In genomic region chr2:103968919-103969436, GRCm38 (mm10) we compare ENCODE assay signal across 8 mouse cellular contexts. TPM values are rescaled to one million over a fixed set of nuclear protein-coding genes. Genes with fewer than 3 reads are reported as not detected.
DNase-seq lines count a peak whose midpoint lies in the region; ATAC-seq and TF ChIP-seq lines count a peak whose summit lies in the region.

No protein-coding gene starts in this region.

- TF ChIP-seq CTCF in kidney, postnatal 0 days (IDR thresholded peaks at IDR 0.05; ENCODE audit: low read depth) = no peak; the same call in 1 of the 2 replicates
- TF ChIP-seq CTCF in hindbrain, postnatal 0 days (IDR thresholded peaks at IDR 0.05; ENCODE audit: low read depth) = no peak

- intact Hi-C loops in left cerebral cortex, postnatal 25 days (cut with DNase I) = no loop called here

- H3K27ac ChIP-seq in kidney, postnatal 0 days = peak overlapping the region; percentile 71; the same call in 1 of the 2 replicates
- no peak overlapping the region for H3K27ac ChIP-seq in embryonic facial prominence, embryonic 12.5 days
- H3K27ac ChIP-seq in hindbrain, postnatal 0 days = peak overlapping the region; percentile 68
- peak overlapping the region; percentile 85 for H3K27ac ChIP-seq in midbrain, embryonic 16.5 days (ENCODE audit: low read length)

- no peaks in the 10 kb centered on the region for H3K9me3 ChIP-seq in kidney, postnatal 0 days (replicated peaks; ENCODE audit: low read length)
- H3K9me3 ChIP-seq in embryonic facial prominence, embryonic 12.5 days = no peaks in the 10 kb centered on the region
- no peaks in the 10 kb centered on the region for H3K9me3 ChIP-seq in hindbrain, postnatal 0 days (ENCODE audit: low read length)
- no peaks in the 10 kb centered on the region for H3K9me3 ChIP-seq in midbrain, embryonic 16.5 days (replicated peaks; ENCODE audit: control insufficient read depth, low read length, poor library complexity, severe bottlenecking)

- H3K9ac ChIP-seq in kidney, postnatal 0 days (ENCODE audit: low read depth, low read length) = peak overlapping the region; percentile 68; the same call in 1 of the 2 replicates
- H3K9ac ChIP-seq in embryonic facial prominence, embryonic 12.5 days = peak overlapping the region; percentile 63; the same call in 1 of the 2 replicates
- H3K9ac ChIP-seq in hindbrain, postnatal 0 days (replicated peaks; ENCODE audit: low read length) = peak overlapping the region; percentile 69
- peak overlapping the region; percentile 90 for H3K9ac ChIP-seq in midbrain, embryonic 16.5 days (ENCODE audit: low read depth, low read length)

- H3K27me3 ChIP-seq in kidney, postnatal 0 days (ENCODE audit: insufficient read depth, low read length) = no peaks in the 10 kb centered on the region; the same call in 1 of the 2 replicates
- peaks cover 47% of the 10 kb centered on the region for H3K27me3 ChIP-seq in embryonic facial prominence, embryonic 12.5 days
- H3K27me3 ChIP-seq in hindbrain, postnatal 0 days (ENCODE audit: insufficient read depth, low read length) = no peaks in the 10 kb centered on the region
- no peaks in the 10 kb centered on the region for H3K27me3 ChIP-seq in midbrain, embryonic 16.5 days (ENCODE audit: control insufficient read depth, insufficient read depth, low read depth, low read length)

- H3K4me2 ChIP-seq in kidney, postnatal 0 days (ENCODE audit: low read length) = peak overlapping the region; percentile 67
- peak overlapping the region; percentile 98 for H3K4me2 ChIP-seq in embryonic facial prominence, embryonic 12.5 days (replicated peaks)
- peak overlapping the region; percentile 89 for H3K4me2 ChIP-seq in hindbrain, postnatal 0 days (ENCODE audit: low read depth, low read length)
- H3K4me2 ChIP-seq in midbrain, embryonic 16.5 days (ENCODE audit: low read length) = peak overlapping the region; percentile 98

- no peak for ATAC-seq in kidney, postnatal 0 days (replicated peaks; ENCODE audit: low FRiP score, low read depth)
- no peak for ATAC-seq in embryonic facial prominence, embryonic 12.5 days (ENCODE audit: insufficient number of reproducible peaks, insufficient read depth, low FRiP score, low TSS enrichment)
- ATAC-seq in hindbrain, postnatal 0 days = no peak
- ATAC-seq in midbrain, embryonic 16.5 days = no peak
- no peak for ATAC-seq in granulocyte monocyte progenitor cell, adult 5-6 weeks (replicated peaks; ENCODE audit: poor library complexity, severe bottlenecking)

- H3K4me1 ChIP-seq in kidney, postnatal 0 days (replicated peaks; ENCODE audit: insufficient read depth, low read length) = peaks cover 4% of the 10 kb centered on the region; the same call in 1 of the 2 replicates
- H3K4me1 ChIP-seq in embryonic facial prominence, embryonic 12.5 days = peaks cover 13% of the 10 kb centered on the region
- H3K4me1 ChIP-seq in hindbrain, postnatal 0 days (ENCODE audit: insufficient read depth, low read length) = no peaks in the 10 kb centered on the region
- H3K4me1 ChIP-seq in midbrain, embryonic 16.5 days (ENCODE audit: control insufficient read depth, insufficient read depth, low read length) = peaks cover 16% of the 10 kb centered on the region

- DNase-seq in kidney, postnatal 0 days (ENCODE audit: low spot score) = no peak
- DNase-seq in kidney, adult 8-10 months = no peak
- DNase-seq in hindbrain, postnatal 0 days (ENCODE audit: low spot score) = no peak
- DNase-seq in cerebellum, adult 18-20 months = no peak
- no peak for DNase-seq in left cerebral cortex, postnatal 25 days (ENCODE audit: low spot score in 2 of 2)

- no peaks in the 10 kb centered on the region for H3K36me3 ChIP-seq in kidney, postnatal 0 days (ENCODE audit: insufficient read depth, low read length)
- H3K36me3 ChIP-seq in embryonic facial prominence, embryonic 12.5 days = no peaks in the 10 kb centered on the region
- peaks cover 4% of the 10 kb centered on the region; the same call in 1 of the 2 replicates for H3K36me3 ChIP-seq in hindbrain, postnatal 0 days (ENCODE audit: insufficient read depth, low read length)
- H3K36me3 ChIP-seq in midbrain, embryonic 16.5 days (ENCODE audit: control insufficient read depth, insufficient read depth, low read length) = no peaks in the 10 kb centered on the region

- WGBS in kidney, postnatal 0 days = 24% methylated on average over 10 of the region's 10 CpGs
- WGBS in embryonic facial prominence, embryonic 12.5 days = 21% methylated on average over 10 of the region's 10 CpGs
- 18% methylated on average over 10 of the region's 10 CpGs for WGBS in hindbrain, postnatal 0 days
- 18% methylated on average over 10 of the region's 10 CpGs for WGBS in midbrain, embryonic 16.5 days

- peak overlapping the region; percentile 67 for H3K4me3 ChIP-seq in kidney, postnatal 0 days (replicated peaks; ENCODE audit: low read depth, low read length)
- H3K4me3 ChIP-seq in embryonic facial prominence, embryonic 12.5 days = peak overlapping the region; percentile 67
- H3K4me3 ChIP-seq in hindbrain, postnatal 0 days (ENCODE audit: low read length) = peak overlapping the region; percentile 54
- peak overlapping the region; percentile 93 for H3K4me3 ChIP-seq in midbrain, embryonic 16.5 days (ENCODE audit: low read depth, low read length)

RNA-seq across cellular contexts. Expression of gene Lmo2, which starts 11.2 kb away (rescaled TPM):
- polyA plus RNA-seq in kidney, postnatal 0 days (2015; fragmentation: Nextera tagmentation; extraction: Ambion mirVana) = 34.1 and 43.7 TPM in 2 replicates
- polyA plus RNA-seq in embryonic facial prominence, embryonic 12.5 days (2016; fragmentation: Nextera tagmentation; extraction: Ambion mirVana) = 17.8 and 19.6 TPM in 2 replicates
- total RNA-seq in hindbrain, postnatal 0 days (2014; rRNA removed) = 25.7 and 28.0 TPM in 2 replicates
- polyA plus RNA-seq in hindbrain, postnatal 0 days (2015; fragmentation: Nextera tagmentation; extraction: Ambion mirVana) = 31.2 TPM in 2 replicates
- 25.5 and 29.0 TPM in 2 replicates for polyA plus RNA-seq in midbrain, embryonic 16.5 days (2015; fragmentation: Nextera tagmentation; extraction: Ambion mirVana)
- 334 and 343 TPM in 2 replicates for total RNA-seq in granulocyte monocyte progenitor cell, adult 5-6 weeks (2014; fragmentation: Nextera tagmentation)
- 231 and 233 TPM in 2 replicates for total RNA-seq in granulocyte monocyte progenitor cell, adult 5-6 weeks (2017)
- 10 to 100 TPM; 16.7 to 22.7 TPM for total RNA-seq in left cerebral cortex, postnatal 25 days (2021)

RNA-seq across cellular contexts. Expression of gene Fbxo3, which starts 58.5 kb away (rescaled TPM):
- 49.0 and 51.5 TPM in 2 replicates for polyA plus RNA-seq in kidney, postnatal 0 days (2015; fragmentation: Nextera tagmentation; extraction: Ambion mirVana)
- 52.2 and 56.2 TPM in 2 replicates for polyA plus RNA-seq in embryonic facial prominence, embryonic 12.5 days (2016; fragmentation: Nextera tagmentation; extraction: Ambion mirVana)
- total RNA-seq in hindbrain, postnatal 0 days (2014; rRNA removed) = 59.5 and 70.6 TPM in 2 replicates
- polyA plus RNA-seq in hindbrain, postnatal 0 days (2015; fragmentation: Nextera tagmentation; extraction: Ambion mirVana) = 65.1 and 67.0 TPM in 2 replicates
- polyA plus RNA-seq in midbrain, embryonic 16.5 days (2015; fragmentation: Nextera tagmentation; extraction: Ambion mirVana) = 84.0 and 86.3 TPM in 2 replicates
- total RNA-seq in granulocyte monocyte progenitor cell, adult 5-6 weeks (2014; fragmentation: Nextera tagmentation) = 45.1 and 45.5 TPM in 2 replicates
- total RNA-seq in granulocyte monocyte progenitor cell, adult 5-6 weeks (2017) = 57.4 and 64.1 TPM in 2 replicates
- 10 to 100 TPM; 59.9 to 60.0 TPM for total RNA-seq in left cerebral cortex, postnatal 25 days (2021)

RNA-seq across cellular contexts. Expression of gene 4931422A03Rik, which starts 59.2 kb away (rescaled TPM):
- 1.3 and 1.4 TPM in 2 replicates for polyA plus RNA-seq in kidney, postnatal 0 days (2015; fragmentation: Nextera tagmentation; extraction: Ambion mirVana)
- 3.0 and 3.2 TPM in 2 replicates for polyA plus RNA-seq in embryonic facial prominence, embryonic 12.5 days (2016; fragmentation: Nextera tagmentation; extraction: Ambion mirVana)
- not detected in 2 replicates for total RNA-seq in hindbrain, postnatal 0 days (2014; rRNA removed)
- polyA plus RNA-seq in hindbrain, postnatal 0 days (2015; fragmentation: Nextera tagmentation; extraction: Ambion mirVana) = 1.9 and 2.5 TPM in 2 replicates
- 2.3 and 2.9 TPM in 2 replicates for polyA plus RNA-seq in midbrain, embryonic 16.5 days (2015; fragmentation: Nextera tagmentation; extraction: Ambion mirVana)
- total RNA-seq in granulocyte monocyte progenitor cell, adult 5-6 weeks (2014; fragmentation: Nextera tagmentation) = not detected in 2 replicates
- total RNA-seq in granulocyte monocyte progenitor cell, adult 5-6 weeks (2017) = 0.98 TPM in 1 of 2 replicates, not detected in the other
- not detected for total RNA-seq in left cerebral cortex, postnatal 25 days (2021)
